9 mouse cellular contexts compared by ENCODE assay signal in genomic region chr4:145836863-145837440, GRCm38 (mm10). TPM values are rescaled to one million over a fixed set of nuclear protein-coding genes. Genes with fewer than 3 reads are reported as not detected.
DNase-seq lines count a peak whose midpoint lies in the region; ATAC-seq and TF ChIP-seq lines count a peak whose summit lies in the region.
"Not testable (repeated sequence)": the region's sequence is repeated elsewhere in the genome, so short reads cannot be mapped to it uniquely, and the experiment has no call there.
"Had no signal": no experiment of that assay in that cellular context is flagged by ENCODE, and none has a peak within 500 bp of the region (broad histone marks: within the 10 kb centered on the region; RNA-seq: fewer than 3 reads in every experiment).

No protein-coding gene starts in this region.

- not testable (repeated sequence) for H3K4me1 ChIP-seq in forebrain, postnatal 0 days (ENCODE audit: insufficient read depth); liver, postnatal 0 days (ENCODE audit: insufficient read depth); neural tube, embryonic 11.5 days (ENCODE audit: control insufficient read depth, insufficient read depth, low read length); thymus, adult 2 months (replicated peaks; ENCODE audit: control insufficient read depth, insufficient read depth, low read length)

- not testable (repeated sequence) for H3K9ac ChIP-seq in forebrain, postnatal 0 days; liver, postnatal 0 days (replicated peaks); neural tube, embryonic 11.5 days (ENCODE audit: low read length)

- TF ChIP-seq CTCF in forebrain, postnatal 0 days (IDR thresholded peaks at IDR 0.05; ENCODE audit: low read depth); liver, postnatal 0 days (IDR thresholded peaks at IDR 0.05; ENCODE audit: low read depth); thymus, adult 2 months (IDR thresholded peaks at IDR 0.05; ENCODE audit: borderline replicate concordance, control insufficient read depth, extremely low read depth, insufficient read depth, low read length, poor library complexity): not testable (repeated sequence)

- 74% methylated on average over 47 of the region's 75 CpGs for WGBS in forebrain, postnatal 0 days
- WGBS in liver, postnatal 0 days (ENCODE audit: insufficient replicate concordance): 60% methylated on average over 45 of the region's 75 CpGs
- WGBS in neural tube, embryonic 11.5 days: 64% methylated on average over 45 of the region's 75 CpGs
- 73% methylated on average over 57 of the region's 75 CpGs for WGBS in thymus, adult 2 months

- not testable (repeated sequence) for H3K36me3 ChIP-seq in forebrain, postnatal 0 days (ENCODE audit: insufficient read depth); liver, postnatal 0 days (replicated peaks; ENCODE audit: insufficient read depth, low read length); neural tube, embryonic 11.5 days (ENCODE audit: control insufficient read depth, insufficient read depth, low read length); thymus, adult 2 months (ENCODE audit: control insufficient read depth, insufficient read depth, low read length)

- not testable (repeated sequence) for H3K4me2 ChIP-seq in forebrain, postnatal 0 days (ENCODE audit: low read depth); liver, postnatal 0 days (ENCODE audit: low read depth, low read length); neural tube, embryonic 11.5 days (ENCODE audit: low read depth)

- not testable (repeated sequence) for TF ChIP-seq POLR2A in thymus, adult 2 months (IDR thresholded peaks at IDR 0.05; ENCODE audit: control insufficient read depth, extremely low read depth, insufficient read depth, low read length, poor library complexity)

- H3K9me3 ChIP-seq in forebrain, postnatal 0 days (ENCODE audit: low read length); liver, postnatal 0 days (ENCODE audit: low read length); neural tube, embryonic 11.5 days (ENCODE audit: control insufficient read depth, low read length): not testable (repeated sequence)

- not testable (repeated sequence) for H3K4me3 ChIP-seq in forebrain, postnatal 0 days (ENCODE audit: low read depth, low read length); liver, postnatal 0 days (ENCODE audit: low read depth, low read length); neural tube, embryonic 11.5 days (ENCODE audit: low read depth, low read length); thymus, adult 2 months (ENCODE audit: control insufficient read depth, insufficient read depth, low read length)

- ATAC-seq in CD4-positive, CD25-positive, alpha-beta regulatory T cell, adult 4 months: peak; percentile 30
- ATAC-seq in common myeloid progenitor, adult 5-6 weeks (replicated peaks; ENCODE audit: low read depth, poor library complexity, severe bottlenecking): peak; percentile 41; the same call in 1 of the 2 replicates
- peak; percentile 27; the same call in 1 of the 2 replicates for ATAC-seq in forebrain, postnatal 0 days
- peak; percentile 63 for ATAC-seq in liver, postnatal 0 days
- ATAC-seq in neural tube, embryonic 11.5 days (ENCODE audit: insufficient read depth, low FRiP score, low TSS enrichment): peak; percentile 64

- not testable (repeated sequence) for TF ChIP-seq EP300 in liver, postnatal 0 days (IDR thresholded peaks at IDR 0.05; ENCODE audit: low read depth)

- H3K27me3 ChIP-seq in forebrain, postnatal 0 days (ENCODE audit: insufficient read depth, low read length); liver, postnatal 0 days (ENCODE audit: insufficient read depth, low read length); neural tube, embryonic 11.5 days (ENCODE audit: control insufficient read depth, insufficient read depth, low read length); thymus, adult 2 months (ENCODE audit: control insufficient read depth, insufficient read depth, low read length): not testable (repeated sequence)

- not testable (repeated sequence) for DNase-seq in forebrain, postnatal 0 days; neural tube, embryonic 11.5 days (ENCODE audit: low spot score)
- DNase-seq in heart, postnatal 4 days: peak; percentile 14
- DNase-seq in kidney, postnatal 14 days: peak; percentile 12
- DNase-seq in liver, postnatal 0 days: peak; percentile 15
- peak; percentile 10 for DNase-seq in thymus, adult 2 months

- H3K27ac ChIP-seq in forebrain, postnatal 0 days (ENCODE audit: low read depth, low read length); liver, postnatal 0 days (ENCODE audit: low read depth); neural tube, embryonic 11.5 days (ENCODE audit: low read depth, low read length); thymus, adult 2 months (ENCODE audit: control insufficient read depth, insufficient read depth, low read length): not testable (repeated sequence)

RNA-seq across cellular contexts. Expression of gene Zfp986, which starts 31.6 kb away (rescaled TPM):
- polyA plus RNA-seq in CD4-positive, CD25-positive, alpha-beta regulatory T cell, adult 4 months (2017; shearing (Covaris generic)): not detected
- total RNA-seq in common myeloid progenitor, adult 5-6 weeks (2017): not detected in 2 replicates
- total RNA-seq in forebrain, postnatal 0 days (2014; rRNA removed): 0.14 TPM in 1 of 2 replicates, not detected in the other
- polyA plus RNA-seq in forebrain, postnatal 0 days (2015; fragmentation: Nextera tagmentation; extraction: Ambion mirVana): not detected in 2 replicates
- total RNA-seq in heart, postnatal 4 days (2021): not detected
- polyA plus RNA-seq in liver, postnatal 0 days (2015; fragmentation: Nextera tagmentation; extraction: Ambion mirVana): not detected in 2 replicates
- polyA plus RNA-seq in neural tube, embryonic 11.5 days (2014; fragmentation: Nextera tagmentation; extraction: Ambion mirVana): not detected in 2 replicates
- polyA plus RNA-seq in thymus, adult 2 months (2012; rRNA removed): not detected in 2 replicates
- polyA plus RNA-seq: inflammation-experienced regulatory T-cells, adult 6 months had no signal
